Mouse (Mus musculus) CH12.LX (cell line): ENCODE measurements around the gene Tpte.

Experiments
- E2F4 ChIP-seq: IDR thresholded peaks from 2 replicates; pipeline ENCODE4 v1.6.1; 2011; ENCODE audit warnings: low read depth, low read length, improper control_type of control experiment; ENCODE audit not compliant: insufficient replicate concordance
- IRF4 ChIP-seq: IDR thresholded peaks from 2 replicates; pipeline ENCODE4 v1.6.1; 2014; ENCODE audit warnings: low read depth, mild to moderate bottlenecking, inconsistent platforms, low read length, improper control_type of control experiment
- POLR2A ChIP-seq: IDR thresholded peaks from 2 replicates; pipeline ENCODE4 v1.6.1; 2011; ENCODE audit warnings: low read depth, mild to moderate bottlenecking, improper control_type of control experiment, low read length

DNA sequence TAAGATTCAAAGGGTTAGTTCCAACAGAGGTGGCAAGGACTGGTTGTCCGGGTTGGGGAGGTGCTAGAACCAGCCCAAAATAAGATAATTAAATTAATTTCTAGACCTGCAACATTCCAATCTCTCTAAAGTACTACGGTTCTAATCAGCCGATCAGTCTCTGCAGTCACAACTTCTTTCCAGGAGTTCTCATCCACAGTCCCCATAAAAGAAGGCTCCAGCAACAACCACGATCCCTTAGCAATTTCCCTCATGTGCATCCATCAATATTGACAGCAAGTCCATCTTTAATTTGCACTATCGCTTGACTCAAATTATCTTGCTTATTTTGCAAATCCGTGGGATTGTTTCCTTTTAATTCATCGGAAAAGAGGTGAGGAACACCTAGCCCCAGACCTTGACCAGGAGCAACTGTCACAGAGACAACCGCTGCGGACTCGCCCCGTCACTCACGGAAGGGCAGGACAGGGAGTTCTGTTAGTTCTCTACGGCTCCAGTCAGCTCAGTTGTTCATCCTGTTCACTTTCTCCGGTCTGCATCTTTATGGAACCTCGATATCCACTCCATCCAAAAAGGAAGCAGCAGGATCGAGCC, 127.5 kb downstream of the Tpte start:
- TF ChIP-seq IRF4 (no peak), POLR2A (no peak), E2F4 (no peak)
